Mouse (Mus musculus): ENCODE measurements around the gene H2-T24. TPM values are rescaled to one million over a fixed set of nuclear protein-coding genes. Genes with fewer than 3 reads are reported as not detected.
A peak's percentile ranks its signal among the peaks of the same experiment; 100 is the strongest.

The H2-T24 gene
- polyA plus RNA-seq, 1 experiment from 2014 or later: 2.2 TPM

GRCm38 (mm10) chr17:36028879-36029619 is 8.7 kb upstream of the H2-T24 start:
- Histone ChIP-seq H3K4me2 (ENCODE audit: low read depth, low read length) (no peak overlapping the region), H3K9ac (ENCODE audit: low read depth, low read length) (no peak overlapping the region), H3K4me3 (ENCODE audit: low read depth, low read length) (no peak overlapping the region), H3K36me3 (ENCODE audit: control insufficient read depth, insufficient read depth, low read length) (no peaks in the 10 kb centered on the region), H3K4me1 (ENCODE audit: control insufficient read depth, insufficient read depth, low read length) (no peaks in the 10 kb centered on the region), H3K27ac (replicated peaks; ENCODE audit: low read depth, low read length) (no peak overlapping the region), H3K9me3 (ENCODE audit: control insufficient read depth, low read length) (no peaks in the 10 kb centered on the region), H3K27me3 (replicated peaks; ENCODE audit: control insufficient read depth, insufficient read depth, low read length) (no peaks in the 10 kb centered on the region)
- 81% methylated on average over 7 of the region's 7 CpGs for WGBS
- ATAC-seq (ENCODE audit: low read depth): no peak
- DNase-seq (ENCODE audit: low spot score): no peak

DNA sequence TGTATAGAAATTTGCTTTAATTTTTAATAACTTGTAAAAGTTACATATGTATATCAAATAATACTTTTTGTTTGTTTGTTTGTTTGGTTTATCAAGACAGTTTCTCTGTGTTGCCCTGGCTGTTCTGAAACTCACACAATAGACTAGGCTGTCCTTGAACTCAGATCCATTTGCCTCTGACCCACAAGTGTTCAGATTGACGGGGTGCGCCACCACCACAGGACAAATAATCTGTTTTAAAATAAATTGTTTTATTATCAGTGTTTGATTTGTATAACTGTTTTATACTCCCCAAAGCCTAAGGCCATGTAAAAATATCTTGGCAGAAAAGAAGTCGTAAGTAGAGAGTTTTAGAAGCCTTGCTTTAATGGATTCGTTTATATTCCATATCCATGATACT is 7.3 kb upstream of the H2-T24 start:
- no peak for ATAC-seq (ENCODE audit: low read depth)
- no peak for DNase-seq (ENCODE audit: low spot score)
- H3K4me1 ChIP-seq (ENCODE audit: control insufficient read depth, insufficient read depth, low read length): peaks cover 5% of the 10 kb centered on the region; the same call in 1 of the 2 replicates
- no peak overlapping the region for H3K4me2 ChIP-seq (ENCODE audit: low read depth, low read length)
- H3K4me3 ChIP-seq (ENCODE audit: low read depth, low read length): no peak overlapping the region
- no peaks in the 10 kb centered on the region for H3K36me3 ChIP-seq (ENCODE audit: control insufficient read depth, insufficient read depth, low read length)
- H3K9me3 ChIP-seq (ENCODE audit: control insufficient read depth, low read length): no peaks in the 10 kb centered on the region
- 91% methylated on average over 4 of the region's 4 CpGs for WGBS
- H3K9ac ChIP-seq (ENCODE audit: low read depth, low read length): no peak overlapping the region
- H3K27ac ChIP-seq (replicated peaks; ENCODE audit: low read depth, low read length): no peak overlapping the region
- H3K27me3 ChIP-seq (replicated peaks; ENCODE audit: control insufficient read depth, insufficient read depth, low read length): no peaks in the 10 kb centered on the region

GRCm38 (mm10) chr17:36025901-36026300 is 5.5 kb upstream of the H2-T24 start:
- no peak for DNase-seq (ENCODE audit: low spot score)
- WGBS: 82% methylated on average over 4 of the region's 4 CpGs
- H3K4me2 ChIP-seq (ENCODE audit: low read depth, low read length): no peak overlapping the region

GRCm38 (mm10) chr17:36025197-36025596 is 4.8 kb upstream of the H2-T24 start:
- no peak for ATAC-seq (ENCODE audit: low read depth)
- WGBS: 73% methylated on average over 5 of the region's 5 CpGs

More at GRCm38 (mm10) chr17:36025901-36026300, 5.5 kb upstream of the H2-T24 start:
- Histone ChIP-seq H3K9me3 (ENCODE audit: control insufficient read depth, low read length) (no peaks in the 10 kb centered on the region), H3K4me3 (ENCODE audit: low read depth, low read length) (no peak overlapping the region), H3K4me1 (ENCODE audit: control insufficient read depth, insufficient read depth, low read length) (peaks cover 5% of the 10 kb centered on the region; the same call in 1 of the 2 replicates), H3K27me3 (replicated peaks; ENCODE audit: control insufficient read depth, insufficient read depth, low read length) (no peaks in the 10 kb centered on the region), H3K36me3 (ENCODE audit: control insufficient read depth, insufficient read depth, low read length) (no peaks in the 10 kb centered on the region), H3K9ac (ENCODE audit: low read depth, low read length) (no peak overlapping the region), H3K27ac (replicated peaks; ENCODE audit: low read depth, low read length) (no peak overlapping the region)
- ATAC-seq (ENCODE audit: low read depth): no peak

GRCm38 (mm10) chr17:36023710-36024654 is 3.6 kb upstream of the H2-T24 start:
- peak; percentile 61 for DNase-seq (ENCODE audit: low spot score)
- H3K4me3 ChIP-seq (ENCODE audit: low read depth, low read length): no peak overlapping the region
- H3K4me2 ChIP-seq (ENCODE audit: low read depth, low read length): no peak overlapping the region
- peaks cover 5% of the 10 kb centered on the region; the same call in 1 of the 2 replicates for H3K4me1 ChIP-seq (ENCODE audit: control insufficient read depth, insufficient read depth, low read length)
- no peak overlapping the region for H3K9ac ChIP-seq (ENCODE audit: low read depth, low read length)
- peak; percentile 69 for ATAC-seq (ENCODE audit: low read depth)
- WGBS: 46% methylated on average over 9 of the region's 9 CpGs
- no peaks in the 10 kb centered on the region for H3K9me3 ChIP-seq (ENCODE audit: control insufficient read depth, low read length)
- no peaks in the 10 kb centered on the region for H3K36me3 ChIP-seq (ENCODE audit: control insufficient read depth, insufficient read depth, low read length)
- no peaks in the 10 kb centered on the region for H3K27me3 ChIP-seq (replicated peaks; ENCODE audit: control insufficient read depth, insufficient read depth, low read length)
- H3K27ac ChIP-seq (replicated peaks; ENCODE audit: low read depth, low read length): no peak overlapping the region; the same call in 1 of the 2 replicates

More at GRCm38 (mm10) chr17:36025197-36025596, 4.8 kb upstream of the H2-T24 start:
- H3K27ac ChIP-seq (replicated peaks; ENCODE audit: low read depth, low read length): no peak overlapping the region
- no peak overlapping the region for H3K4me3 ChIP-seq (ENCODE audit: low read depth, low read length)
- no peaks in the 10 kb centered on the region for H3K27me3 ChIP-seq (replicated peaks; ENCODE audit: control insufficient read depth, insufficient read depth, low read length)
- H3K9me3 ChIP-seq (ENCODE audit: control insufficient read depth, low read length): no peaks in the 10 kb centered on the region
- H3K36me3 ChIP-seq (ENCODE audit: control insufficient read depth, insufficient read depth, low read length): no peaks in the 10 kb centered on the region
- H3K9ac ChIP-seq (ENCODE audit: low read depth, low read length): no peak overlapping the region
- H3K4me2 ChIP-seq (ENCODE audit: low read depth, low read length): no peak overlapping the region
- H3K4me1 ChIP-seq (ENCODE audit: control insufficient read depth, insufficient read depth, low read length): peaks cover 5% of the 10 kb centered on the region; the same call in 1 of the 2 replicates
- DNase-seq (ENCODE audit: low spot score): no peak

- Histone ChIP-seq H3K27me3 (replicated peaks; ENCODE audit: control insufficient read depth, insufficient read depth, low read length) (no peaks in the 10 kb centered on the region), H3K9ac (ENCODE audit: low read depth, low read length) (no peak overlapping the region), H3K4me2 (ENCODE audit: low read depth, low read length) (no peak overlapping the region), H3K27ac (replicated peaks; ENCODE audit: low read depth, low read length) (no peak overlapping the region), H3K9me3 (ENCODE audit: control insufficient read depth, low read length) (no peaks in the 10 kb centered on the region), H3K4me1 (ENCODE audit: control insufficient read depth, insufficient read depth, low read length) (peaks cover 5% of the 10 kb centered on the region; the same call in 1 of the 2 replicates), H3K4me3 (ENCODE audit: low read depth, low read length) (no peak overlapping the region), H3K36me3 (ENCODE audit: control insufficient read depth, insufficient read depth, low read length) (no peaks in the 10 kb centered on the region)
- WGBS: 86% methylated on average over 6 of the region's 6 CpGs
- DNase-seq (ENCODE audit: low spot score) (no peak), ATAC-seq (ENCODE audit: low read depth) (no peak)
Measured at GRCm38 (mm10) chr17:36022922-36023321, 2.6 kb upstream of the H2-T24 start.

GRCm38 (mm10) chr17:36022098-36022497 is 1.7 kb upstream of the H2-T24 start:
- no peak overlapping the region for H3K4me3 ChIP-seq (ENCODE audit: low read depth, low read length)
- H3K9ac ChIP-seq (ENCODE audit: low read depth, low read length): no peak overlapping the region
- H3K36me3 ChIP-seq (ENCODE audit: control insufficient read depth, insufficient read depth, low read length): no peaks in the 10 kb centered on the region
- no peaks in the 10 kb centered on the region for H3K27me3 ChIP-seq (replicated peaks; ENCODE audit: control insufficient read depth, insufficient read depth, low read length)
- H3K27ac ChIP-seq (replicated peaks; ENCODE audit: low read depth, low read length): no peak overlapping the region
- no peak for DNase-seq (ENCODE audit: low spot score)
- no peaks in the 10 kb centered on the region for H3K9me3 ChIP-seq (ENCODE audit: control insufficient read depth, low read length)
- WGBS: 91% methylated on average over 9 of the region's 9 CpGs
- no peak overlapping the region for H3K4me2 ChIP-seq (ENCODE audit: low read depth, low read length)
- H3K4me1 ChIP-seq (ENCODE audit: control insufficient read depth, insufficient read depth, low read length): peaks cover 5% of the 10 kb centered on the region; the same call in 1 of the 2 replicates
- ATAC-seq (ENCODE audit: low read depth): no peak

DNA sequence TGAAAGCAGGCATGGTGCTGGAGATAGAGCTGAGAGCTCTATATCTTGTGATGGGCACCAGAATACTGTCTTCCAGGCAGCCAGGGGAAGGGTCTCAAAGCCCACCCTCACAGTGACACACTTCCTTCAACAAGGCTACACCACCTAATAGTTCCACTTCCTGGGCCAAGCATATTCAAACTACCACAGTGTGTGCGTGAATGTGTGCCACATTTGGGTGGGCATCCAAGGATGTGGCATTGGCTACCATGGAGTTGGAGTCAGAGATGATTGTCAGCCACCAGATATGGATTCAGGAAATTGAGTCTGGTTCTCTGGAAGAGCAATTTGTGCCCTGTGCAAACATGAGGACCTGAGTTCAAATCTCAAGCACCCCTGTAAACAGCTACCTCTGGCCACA is 949 bp upstream of the H2-T24 start:
- Histone ChIP-seq H3K36me3 (ENCODE audit: control insufficient read depth, insufficient read depth, low read length) (no peaks in the 10 kb centered on the region), H3K9ac (ENCODE audit: low read depth, low read length) (no peak overlapping the region), H3K27me3 (replicated peaks; ENCODE audit: control insufficient read depth, insufficient read depth, low read length) (no peaks in the 10 kb centered on the region), H3K4me1 (ENCODE audit: control insufficient read depth, insufficient read depth, low read length) (peaks cover 5% of the 10 kb centered on the region; the same call in 1 of the 2 replicates), H3K9me3 (ENCODE audit: control insufficient read depth, low read length) (no peaks in the 10 kb centered on the region), H3K4me2 (ENCODE audit: low read depth, low read length) (no peak overlapping the region), H3K27ac (replicated peaks; ENCODE audit: low read depth, low read length) (no peak overlapping the region), H3K4me3 (ENCODE audit: low read depth, low read length) (no peak overlapping the region)
- 89% methylated on average over 1 of the region's 1 CpGs for WGBS
- ATAC-seq (ENCODE audit: low read depth): no peak
- DNase-seq (ENCODE audit: low spot score): no peak

All from embryonic facial prominence, embryonic 14.5 days (tissue).